Mouse (Mus musculus) myocyte (in vitro differentiated cells): ENCODE data around the gene H2-T3. TPM values are rescaled to one million over a fixed set of nuclear protein-coding genes. Genes with fewer than 3 reads are reported as not detected.
"Not testable (repeated sequence)": the region's sequence is repeated elsewhere in the genome, so short reads cannot be mapped to it uniquely, and the experiment has no call there.

ENCODE experiments used
- H3K27me3 ChIP-seq: one replicate; pipeline ENCODE4 v1.6.1; 2011; ENCODE audit not compliant: control insufficient read depth, insufficient read depth, insufficient read length
- H3K36me3 ChIP-seq: one replicate; pipeline ENCODE4 v1.6.1; 2011; ENCODE audit not compliant: control insufficient read depth, insufficient read depth
- H3K4me2 ChIP-seq: one replicate; pipeline ENCODE4 v1.6.1; 2011; ENCODE audit warnings: low read depth, control low read depth
- H3K4me3 ChIP-seq: one replicate; pipeline ENCODE4 v1.5.1; 2011; ENCODE audit warnings: mild to moderate bottlenecking, control low read depth, moderate library complexity
- H3K79me2 ChIP-seq: one replicate; pipeline ENCODE4 v1.6.1; 2011; ENCODE audit not compliant: control insufficient read depth, insufficient read depth
- H3ac ChIP-seq: one replicate; pipeline ENCODE4 v1.6.1; 2011; ENCODE audit not compliant: control insufficient read depth, insufficient read length
- CEBPB ChIP-seq: IDR thresholded peaks from 2 replicates; pipeline ENCODE4 v1.6.1; 2011; ENCODE audit warnings: mild to moderate bottlenecking, moderate library complexity; ENCODE audit not compliant: poor library complexity, insufficient read depth, severe bottlenecking
- E2F4 ChIP-seq: IDR thresholded peaks from one replicate; pipeline ENCODE4 v1.6.1; 2011; ENCODE audit warnings: mild to moderate bottlenecking, control low read depth, moderate library complexity; ENCODE audit not compliant: insufficient read depth
- MAX ChIP-seq: IDR thresholded peaks from one replicate; pipeline ENCODE4 v1.6.1; 2011; ENCODE audit warnings: low read depth, mild to moderate bottlenecking, control low read depth
- MYOD1 ChIP-seq, 3 experiments: IDR thresholded peaks; one replicate each; pipeline ENCODE4 v1.6.1; 2011; ENCODE audit warnings: control low read depth in 2 of 3, low read depth in 2 of 3, mild to moderate bottlenecking in 2 of 3, moderate library complexity in 1 of 3; ENCODE audit not compliant: insufficient read length in 2 of 3, control insufficient read depth in 1 of 3
- MYOG ChIP-seq, 3 experiments: IDR thresholded peaks; one replicate each; pipeline ENCODE4 v1.6.1; 2011; ENCODE audit warnings: control low read depth in 2 of 3, low read depth in 2 of 3, mild to moderate bottlenecking in 2 of 3; ENCODE audit not compliant: insufficient read length in 2 of 3, control insufficient read depth in 1 of 3, insufficient read depth in 1 of 3
- POLR2A ChIP-seq: IDR thresholded peaks from one replicate; pipeline ENCODE4 v1.6.1; 2011; ENCODE audit warnings: low read depth, mild to moderate bottlenecking, control low read depth, moderate library complexity; ENCODE audit not compliant: insufficient read length
- POLR2AphosphoS2 ChIP-seq: IDR thresholded peaks from one replicate; pipeline ENCODE4 v1.6.1; 2011; ENCODE audit warnings: low read depth, control low read depth; ENCODE audit not compliant: insufficient read length
- REST ChIP-seq: IDR thresholded peaks from one replicate; pipeline ENCODE4 v1.6.1; 2011; ENCODE audit warnings: mild to moderate bottlenecking, control low read depth, moderate library complexity; ENCODE audit not compliant: insufficient read depth, insufficient read length
- SRF ChIP-seq: IDR thresholded peaks from one replicate; pipeline ENCODE4 v1.6.1; 2011; ENCODE audit warnings: low read depth; ENCODE audit not compliant: control insufficient read depth, insufficient read length
- TCF12 ChIP-seq: IDR thresholded peaks from one replicate; pipeline ENCODE4 v1.6.1; 2011; ENCODE audit warnings: mild to moderate bottlenecking, control low read depth; ENCODE audit not compliant: poor library complexity, insufficient read depth, severe bottlenecking
- TCF3 ChIP-seq: IDR thresholded peaks from one replicate; pipeline ENCODE4 v1.6.1; 2011; ENCODE audit warnings: low read depth, control low read depth; ENCODE audit not compliant: insufficient read length
- USF1 ChIP-seq: IDR thresholded peaks from one replicate; pipeline ENCODE4 v1.6.1; 2011; ENCODE audit warnings: low read depth, mild to moderate bottlenecking, control low read depth, moderate library complexity
- polyA plus RNA-seq: library from polyadenylated mRNA; unstranded; fragments of >200 nt; fragmentation: generic; extraction: Trizol; gene quantifications from one replicate; pipeline ENCODE4 v1.2.1, GENCODE M21; 2012; ENCODE audit warnings: missing spikeins

The H2-T3 gene
- polyA plus RNA-seq, 1 experiment = not detected

DNA sequence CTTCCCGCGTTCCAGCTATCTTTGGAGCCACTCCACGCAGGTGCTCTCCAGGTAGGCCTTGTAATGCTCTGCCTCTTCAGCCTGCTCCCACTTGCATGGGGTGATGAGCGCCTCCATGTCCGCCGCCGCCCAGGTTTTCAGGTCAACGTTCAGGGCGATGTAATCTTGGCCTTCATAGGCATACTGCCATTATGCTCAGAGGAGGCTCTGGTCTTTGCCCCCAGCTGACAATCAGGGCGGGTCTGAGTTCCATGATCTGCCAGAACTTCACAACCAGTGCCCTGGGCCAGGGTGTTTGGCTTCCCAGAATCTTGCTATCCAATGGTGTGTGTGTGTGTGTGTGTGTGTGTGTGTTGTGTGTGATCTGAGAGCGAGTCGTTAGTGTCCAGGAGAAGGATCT lies 7.9 kb downstream of the H2-T3 start:
- Histone ChIP-seq H3K4me2 (no peak overlapping the region), H3K4me3 (no peak overlapping the region), H3K27me3 (peaks cover 17% of the 10 kb centered on the region), H3K79me2 (no peaks in the 10 kb centered on the region), H3ac (no peak overlapping the region), H3K36me3 (no peaks in the 10 kb centered on the region)
- TF ChIP-seq MAX = no peak
- no peak for TF ChIP-seq CEBPB
- TF ChIP-seq REST = no peak
- no peak for TF ChIP-seq SRF
- TF ChIP-seq USF1 = no peak
- TF ChIP-seq E2F4 = no peak
- no peak for TF ChIP-seq POLR2AphosphoS2
- TF ChIP-seq MYOG (IDR thresholded peaks at IDR 0.05; ENCODE audit: control insufficient read depth in 1 of 3, insufficient read depth in 1 of 3, insufficient read length in 2 of 3, low read depth in 2 of 3) = no peak
- TF ChIP-seq MYOD1 (IDR thresholded peaks at IDR 0.05; ENCODE audit: control insufficient read depth in 1 of 3, insufficient read length in 2 of 3, low read depth in 2 of 3) = no peak
- TF ChIP-seq POLR2A = no peak
- no peak for TF ChIP-seq TCF3

DNA sequence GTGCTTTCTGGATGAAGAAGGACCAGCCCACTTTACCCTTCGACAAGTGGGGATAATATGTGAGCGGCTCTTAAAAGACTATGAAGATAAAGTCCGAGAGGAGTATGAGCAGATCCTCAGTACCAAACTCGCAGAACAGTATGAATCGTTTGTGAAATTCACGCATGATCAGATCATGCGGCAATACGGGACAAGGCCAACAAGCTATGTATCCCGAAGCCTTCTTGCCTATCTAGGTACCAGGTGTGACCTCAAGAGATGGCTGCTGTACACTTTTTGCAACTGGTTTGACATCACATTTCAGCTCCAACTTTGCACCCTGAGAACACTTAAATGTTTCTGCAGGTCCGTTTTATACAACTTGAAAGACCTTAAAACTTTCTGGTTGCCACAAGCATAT lies 10.6 kb downstream of the H2-T3 start:
- H3K4me2 ChIP-seq, H3K4me3 ChIP-seq, H3K79me2 ChIP-seq, H3K36me3 ChIP-seq, H3K27me3 ChIP-seq, H3ac ChIP-seq: not testable (repeated sequence)

GRCm38 (mm10) chr17:36178938-36179337 lies 11.1 kb downstream of the H2-T3 start:
- H3K79me2 ChIP-seq, H3K36me3 ChIP-seq, H3K4me2 ChIP-seq, H3K27me3 ChIP-seq, H3ac ChIP-seq, H3K4me3 ChIP-seq: not testable (repeated sequence)

- H3K4me3 ChIP-seq, H3K79me2 ChIP-seq, H3ac ChIP-seq: not testable (repeated sequence)
These were observed 14.0 kb downstream of the H2-T3 start for GRCm38 (mm10) chr17:36176132-36176531.

DNA sequence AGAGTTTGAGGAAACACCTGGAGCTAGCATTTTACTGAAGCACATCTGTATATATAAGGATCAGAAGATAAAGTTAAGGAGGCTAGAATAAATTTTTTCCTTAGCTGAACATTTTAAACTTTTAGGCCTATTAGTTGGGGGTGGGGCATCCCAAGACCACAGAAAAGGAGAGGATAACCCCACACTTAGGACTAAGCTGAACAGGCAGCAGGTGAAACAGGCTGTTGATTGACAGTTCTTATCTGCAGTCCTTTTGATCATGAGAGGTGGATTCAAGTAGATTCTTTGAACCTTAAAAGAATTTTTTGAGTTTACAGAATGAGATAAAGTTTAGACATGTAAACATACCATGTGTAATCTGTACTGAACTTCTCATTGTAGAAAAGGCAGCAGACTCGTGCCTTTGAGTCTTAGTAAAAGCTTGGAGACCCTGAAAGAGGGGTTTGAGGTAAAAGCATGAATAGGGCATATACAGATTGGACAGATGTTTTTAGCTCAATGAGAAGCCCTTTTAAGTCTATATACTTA lies 19.7 kb downstream of the H2-T3 start:
- no peaks in the 10 kb centered on the region for H3K36me3 ChIP-seq
- H3K79me2 ChIP-seq = no peaks in the 10 kb centered on the region
- H3K4me3 ChIP-seq = no peak overlapping the region
- TF ChIP-seq MYOD1 (IDR thresholded peaks at IDR 0.05; ENCODE audit: control insufficient read depth in 1 of 3, insufficient read length in 2 of 3, low read depth in 2 of 3) = no peak
- H3K27me3 ChIP-seq = peaks cover 21% of the 10 kb centered on the region
- H3K4me2 ChIP-seq = no peak overlapping the region
- H3ac ChIP-seq = no peak overlapping the region

More at GRCm38 (mm10) chr17:36176132-36176531, 14.0 kb downstream of the H2-T3 start:
- H3K36me3 ChIP-seq, H3K27me3 ChIP-seq, H3K4me2 ChIP-seq: not testable (repeated sequence)

DNA sequence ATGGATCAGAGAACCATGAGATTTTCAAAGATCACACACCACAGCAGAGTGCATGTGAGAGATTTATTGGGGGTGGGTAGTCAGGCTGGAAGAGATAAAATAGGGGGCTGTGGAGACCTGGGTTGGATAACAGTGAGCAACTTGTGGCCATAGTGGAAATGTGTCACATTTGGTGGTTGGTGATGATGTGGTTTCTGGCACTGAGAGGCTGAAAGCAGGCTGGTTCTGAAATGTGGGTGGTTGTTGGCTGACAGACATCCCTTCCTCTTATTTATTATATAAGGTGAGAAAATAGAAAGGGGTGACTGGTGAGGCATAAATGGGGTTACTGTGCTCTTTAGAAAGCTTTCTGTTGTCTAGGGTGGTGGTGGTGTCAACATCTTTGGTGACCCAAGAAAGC lies 20.3 kb downstream of the H2-T3 start:
- H3K27me3 ChIP-seq = peaks cover 21% of the 10 kb centered on the region
- H3K36me3 ChIP-seq = no peaks in the 10 kb centered on the region
- no peak overlapping the region for H3ac ChIP-seq
- TF ChIP-seq TCF12 (no peak), SRF (no peak), TCF3 (no peak), REST (no peak), USF1 (no peak), MAX (no peak), POLR2AphosphoS2 (no peak), MYOG (IDR thresholded peaks at IDR 0.05; ENCODE audit: control insufficient read depth in 1 of 3, insufficient read depth in 1 of 3, insufficient read length in 2 of 3, low read depth in 2 of 3) (no peak), MYOD1 (IDR thresholded peaks at IDR 0.05; ENCODE audit: control insufficient read depth in 1 of 3, insufficient read length in 2 of 3, low read depth in 2 of 3) (no peak), POLR2A (no peak), E2F4 (no peak), CEBPB (no peak)
- no peaks in the 10 kb centered on the region for H3K79me2 ChIP-seq
- no peak overlapping the region for H3K4me3 ChIP-seq
- no peak overlapping the region for H3K4me2 ChIP-seq

DNA sequence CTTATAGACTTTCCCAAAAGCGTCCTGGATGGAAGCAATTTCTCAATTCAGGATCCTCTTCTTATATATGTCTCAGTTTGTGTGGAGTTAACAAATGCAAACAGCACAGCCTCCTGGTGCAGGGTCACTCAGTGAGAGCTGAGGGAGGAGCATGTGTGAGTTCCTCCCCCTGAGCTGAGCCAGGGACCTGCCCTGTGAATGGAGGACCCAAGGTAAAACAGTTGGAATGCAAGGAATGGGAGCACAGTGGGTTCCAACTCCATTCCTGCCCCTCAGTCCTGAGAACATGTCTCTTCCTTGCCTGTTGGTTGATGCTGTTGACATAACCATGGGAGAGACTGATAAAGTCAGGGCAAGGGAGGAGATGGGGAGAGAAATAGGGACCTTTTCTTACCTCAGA lies 21.0 kb downstream of the H2-T3 start:
- not testable (repeated sequence) for H3ac ChIP-seq, H3K36me3 ChIP-seq, H3K4me3 ChIP-seq, H3K79me2 ChIP-seq, H3K4me2 ChIP-seq
- H3K27me3 ChIP-seq = peaks cover 21% of the 10 kb centered on the region
